Mouse (Mus musculus): ENCODE results near the gene Fam53b.

DNA sequence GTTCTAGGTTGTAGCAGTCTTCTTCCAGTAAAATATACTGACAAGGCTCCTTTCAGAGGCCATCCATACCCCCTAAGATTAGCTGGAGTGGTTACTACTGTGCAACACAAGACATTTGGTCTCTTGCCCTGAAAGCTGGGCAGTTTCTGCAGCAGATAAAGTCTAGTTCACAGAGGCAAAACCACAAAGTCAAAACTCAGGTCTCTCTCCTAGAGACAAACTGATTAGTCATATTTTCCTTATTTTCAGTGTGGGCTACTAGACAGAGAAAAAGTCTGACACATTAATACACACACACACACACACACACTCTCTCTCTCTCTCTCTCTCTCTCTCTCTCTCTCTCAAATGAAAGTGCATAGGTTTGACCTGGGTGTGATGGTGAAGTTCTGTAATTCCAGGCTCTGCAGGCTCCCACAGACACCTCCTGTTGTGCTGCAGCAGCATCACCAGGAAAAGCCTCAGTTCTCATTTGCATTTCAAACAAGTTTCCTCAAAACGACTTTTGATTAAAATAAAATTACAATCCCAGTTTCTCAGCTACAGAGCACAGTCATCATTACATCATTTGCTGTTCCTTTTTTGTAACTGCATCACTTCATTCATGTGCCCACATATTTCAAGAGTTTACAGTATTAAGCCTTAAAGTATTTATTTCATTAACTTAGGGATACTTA lies 10.8 kb upstream of the Fam53b start:
- TF ChIP-seq CTCF (IDR thresholded peaks at IDR 0.05; ENCODE audit: low read depth) (no peak), EP300 (IDR thresholded peaks at IDR 0.05; ENCODE audit: low read depth) (no peak)
